Mouse (Mus musculus) CH12.LX (cell line): ENCODE results near the gene Rnasek.

Source experiments
- CTCF ChIP-seq, 2 experiments: IDR thresholded peaks in 1 of 2; conservative IDR thresholded peaks in 1 of 2; 2 replicates each; pipeline ENCODE4 v1.5.1; 2011 to 2012; ENCODE audit warnings: low read depth in 2 of 2, low read length in 2 of 2, improper control_type of control experiment in 1 of 2, inconsistent platforms in 1 of 2, mild to moderate bottlenecking in 1 of 2, moderate library complexity in 1 of 2
- E2F4 ChIP-seq: IDR thresholded peaks from 2 replicates; pipeline ENCODE4 v1.6.1; 2011; ENCODE audit warnings: low read depth, low read length, improper control_type of control experiment; ENCODE audit not compliant: insufficient replicate concordance
- ELF1 ChIP-seq: IDR thresholded peaks from 2 replicates; pipeline ENCODE4 v1.6.1; 2014; ENCODE audit warnings: low read depth, mild to moderate bottlenecking, inconsistent platforms, low read length, improper control_type of control experiment
- JUN ChIP-seq: IDR thresholded peaks from 2 replicates; pipeline ENCODE4 v1.6.1; 2011; ENCODE audit warnings: low read depth, mild to moderate bottlenecking, low read length, improper control_type of control experiment, moderate library complexity; ENCODE audit not compliant: insufficient read depth
- MAFK ChIP-seq: IDR thresholded peaks from 2 replicates; pipeline ENCODE4 v1.6.1; 2011; ENCODE audit warnings: low read length, improper control_type of control experiment; ENCODE audit not compliant: insufficient replicate concordance
- MAZ ChIP-seq: IDR thresholded peaks from 2 replicates; pipeline ENCODE4 v1.6.1; 2012; ENCODE audit warnings: low read depth, mild to moderate bottlenecking, inconsistent platforms, low read length, improper control_type of control experiment, moderate library complexity
- POLR2A ChIP-seq: IDR thresholded peaks from 2 replicates; pipeline ENCODE4 v1.6.1; 2011; ENCODE audit warnings: low read depth, mild to moderate bottlenecking, improper control_type of control experiment, low read length
- TCF12 ChIP-seq: IDR thresholded peaks from 2 replicates; pipeline ENCODE4 v1.6.1; 2014; ENCODE audit warnings: low read depth, mild to moderate bottlenecking, inconsistent platforms, low read length, improper control_type of control experiment
- USF1 ChIP-seq: IDR thresholded peaks from 2 replicates; pipeline ENCODE4 v1.6.1; 2014; ENCODE audit warnings: low read depth, mild to moderate bottlenecking, inconsistent platforms, low read length, improper control_type of control experiment
- ZC3H11A ChIP-seq: IDR thresholded peaks from 2 replicates; pipeline ENCODE4 v1.6.1; 2012; ENCODE audit warnings: low read depth, mild to moderate bottlenecking, inconsistent platforms, low read length, improper control_type of control experiment

GRCm38 (mm10) chr11:70207283-70207682 is 32.4 kb downstream of the Rnasek start:
- TF ChIP-seq USF1 = no peak
- TF ChIP-seq MAFK = no peak
- no peak for TF ChIP-seq JUN
- no peak for TF ChIP-seq POLR2A
- TF ChIP-seq ELF1 = no peak
- no peak for TF ChIP-seq CTCF (conservative IDR thresholded peaks at IDR 0.05 in 1 of 2, IDR thresholded peaks at IDR 0.05 in 1 of 2; ENCODE audit: low read depth in 2 of 2, low read length in 2 of 2)
- TF ChIP-seq MAZ = no peak
- TF ChIP-seq E2F4 = no peak
- no peak for TF ChIP-seq ZC3H11A
- no peak for TF ChIP-seq TCF12
